Mouse (Mus musculus) testis, adult 2 months (tissue): Measurements from ENCODE around the gene Pxmp2.

ENCODE experiments used
- CTCF ChIP-seq: fragments of 200-500 bp; IDR thresholded peaks from 2 replicates; pipeline ENCODE4 v1.5.1; 2012; ENCODE audit warnings: low read depth, mild to moderate bottlenecking, inconsistent platforms, low read length, moderate library complexity; ENCODE audit not compliant: control insufficient read depth, insufficient read depth, insufficient replicate concordance
- POLR2A ChIP-seq: fragments of 200-500 bp; IDR thresholded peaks from 2 replicates; pipeline ENCODE4 v1.6.1; 2012; ENCODE audit warnings: low read depth, mild to moderate bottlenecking, inconsistent platforms, low read length, moderate library complexity; ENCODE audit not compliant: control insufficient read depth

DNA sequence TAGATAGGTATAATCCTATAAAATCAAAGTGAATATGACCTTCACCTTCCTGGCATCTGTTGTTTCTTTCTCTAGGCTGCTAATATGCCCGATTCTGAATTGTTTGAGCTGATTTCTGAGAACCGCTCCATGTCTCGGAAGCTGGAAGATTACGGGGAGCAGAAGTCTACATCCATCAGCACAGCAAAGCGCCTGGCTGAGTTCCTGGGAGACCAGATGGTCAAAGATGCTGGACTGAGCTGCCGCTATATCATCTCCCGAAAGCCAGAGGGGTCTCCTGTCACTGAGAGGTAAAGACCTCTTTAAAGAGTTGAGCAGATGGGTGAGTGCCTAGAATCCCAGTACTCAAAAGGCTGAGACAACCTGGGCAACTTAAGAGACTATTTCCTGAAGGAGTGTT is 22.9 kb upstream of the Pxmp2 start:
- no peak for TF ChIP-seq CTCF
- no peak for TF ChIP-seq POLR2A
